Mouse (Mus musculus) liver, adult 2 months (tissue): Measurements from ENCODE around the gene Atp6v1e2.

Source experiments
- CTCF ChIP-seq: fragments of 200-500 bp; IDR thresholded peaks from 2 replicates; pipeline ENCODE4 v1.5.1; 2011; ENCODE audit warnings: low read depth, low read length, control low read depth
- POLR2A ChIP-seq: fragments of 200-500 bp; IDR thresholded peaks from 2 replicates; pipeline ENCODE4 v1.6.1; 2011; ENCODE audit warnings: low read length, control low read depth; ENCODE audit not compliant: insufficient read depth; ENCODE audit errors: extremely low read depth

GRCm38 (mm10) chr17:86957968-86958367 is 10.3 kb upstream of the Atp6v1e2 start:
- TF ChIP-seq CTCF = no peak
- TF ChIP-seq POLR2A = no peak
